Mouse (Mus musculus) lung, postnatal 0 days (tissue): ENCODE data around the gene Akr1c12. TPM values are rescaled to one million over a fixed set of nuclear protein-coding genes. Genes with fewer than 3 reads are reported as not detected.

Source experiments
- ATAC-seq: fragments of 200-750 bp; cut with Nextera tagmentation; 2 replicates; pipeline ENCODE4 v1.8.0; 2017; ENCODE audit warnings: moderate library complexity
- DNase-seq: peaks from one replicate; pipeline ENCODE4 v3.0.0-alpha.2; 2016; ENCODE audit warnings: low spot score
- H3K27ac ChIP-seq: fragments of 300-500 bp; sonication (generic); 2 replicates; pipeline ENCODE4 v1.5.1; 2014; ENCODE audit warnings: antibody characterized with exemption, mild to moderate bottlenecking, low read length, mixed read lengths
- H3K27me3 ChIP-seq: fragments of 300-500 bp; sonication (generic); replicated peaks from 2 replicates; pipeline ENCODE4 v1.6.1; 2014; ENCODE audit warnings: low read length, mixed read lengths; ENCODE audit not compliant: insufficient read depth
- H3K36me3 ChIP-seq: fragments of 300-500 bp; sonication (generic); 2 replicates; pipeline ENCODE4 v1.6.1; 2014; ENCODE audit warnings: low read length, mixed read lengths; ENCODE audit not compliant: insufficient read depth
- H3K4me1 ChIP-seq: fragments of 300-500 bp; sonication (generic); 2 replicates; pipeline ENCODE4 v1.6.1; 2014; ENCODE audit warnings: antibody characterized with exemption, low read depth, low read length, mixed read lengths; ENCODE audit not compliant: insufficient read depth
- H3K4me2 ChIP-seq: fragments of 300-500 bp; sonication (generic); replicated peaks from 2 replicates; pipeline ENCODE4 v1.6.1; 2014; ENCODE audit warnings: low read depth, mild to moderate bottlenecking, low read length, moderate library complexity, mixed read lengths
- H3K4me3 ChIP-seq: fragments of 300-500 bp; sonication (generic); 2 replicates; pipeline ENCODE4 v1.5.1; 2014; ENCODE audit warnings: low read depth, low read length
- H3K9ac ChIP-seq: fragments of 300-500 bp; sonication (generic); replicated peaks from 2 replicates; pipeline ENCODE4 v1.6.1; 2014; ENCODE audit warnings: low read depth, mild to moderate bottlenecking
- H3K9me3 ChIP-seq: fragments of 300-500 bp; sonication (generic); 2 replicates; pipeline ENCODE4 v1.6.1; 2016; ENCODE audit warnings: low read length, mixed read lengths
- CTCF ChIP-seq: IDR thresholded peaks from 2 replicates; pipeline ENCODE4 v1.5.1; 2016; ENCODE audit warnings: antibody characterized with exemption, mild to moderate bottlenecking
- EP300 ChIP-seq: IDR thresholded peaks from 2 replicates; pipeline ENCODE4 v1.6.1; 2016; ENCODE audit warnings: antibody characterized with exemption, mild to moderate bottlenecking, control low read depth
- WGBS: fragments of 180-500 bp; shearing (Covaris S2); extraction: QIAGEN DNeasy Blood & Tissue Kit; methylation state at CpG from one replicate; pipeline ENCODE4 v1.1.7; 2014; 5-methylcytosine and 5-hydroxymethylcytosine counted together
- polyA plus RNA-seq: library from polyadenylated mRNA; unstranded; fragments of >200 nt; fragmentation: Nextera tagmentation; extraction: Ambion mirVana; gene quantifications from 2 replicates; pipeline ENCODE4 v1.2.1, GENCODE M21; 2015

The Akr1c12 gene
- polyA plus RNA-seq, 1 experiment from 2014 or later = 1.2 TPM

DNA sequence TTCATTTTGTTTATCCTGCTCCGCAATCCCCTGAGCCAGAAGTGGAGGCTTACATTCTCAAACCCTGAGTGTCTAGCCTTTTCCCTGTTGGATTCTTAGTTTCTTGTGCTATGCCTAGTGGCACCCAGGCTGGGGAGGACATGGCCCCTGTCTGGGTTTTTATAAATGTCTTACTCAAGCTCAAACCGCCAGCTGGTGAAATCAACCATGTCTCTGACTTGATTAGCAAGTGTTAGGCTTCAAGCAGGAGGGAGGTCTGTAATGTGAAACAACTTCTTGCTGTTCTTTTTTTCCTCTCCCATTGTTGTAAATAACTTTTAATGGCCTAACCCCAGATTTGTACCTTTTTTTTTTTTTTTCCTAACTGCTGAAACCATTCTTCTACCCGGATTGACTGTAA, 29.9 kb downstream of the Akr1c12 start:
- H3K36me3 ChIP-seq = no peaks in the 10 kb centered on the region
- H3K27me3 ChIP-seq = no peaks in the 10 kb centered on the region
- WGBS = 73% methylated on average over 3 of the region's 3 CpGs
- H3K27ac ChIP-seq = no peak overlapping the region
- no peak for TF ChIP-seq CTCF
- TF ChIP-seq EP300 = no peak
- no peak for ATAC-seq
- no peak overlapping the region for H3K4me3 ChIP-seq
- no peak overlapping the region for H3K4me2 ChIP-seq
- H3K9me3 ChIP-seq = no peaks in the 10 kb centered on the region
- no peak for DNase-seq
- H3K4me1 ChIP-seq = no peaks in the 10 kb centered on the region
- no peak overlapping the region for H3K9ac ChIP-seq

DNA sequence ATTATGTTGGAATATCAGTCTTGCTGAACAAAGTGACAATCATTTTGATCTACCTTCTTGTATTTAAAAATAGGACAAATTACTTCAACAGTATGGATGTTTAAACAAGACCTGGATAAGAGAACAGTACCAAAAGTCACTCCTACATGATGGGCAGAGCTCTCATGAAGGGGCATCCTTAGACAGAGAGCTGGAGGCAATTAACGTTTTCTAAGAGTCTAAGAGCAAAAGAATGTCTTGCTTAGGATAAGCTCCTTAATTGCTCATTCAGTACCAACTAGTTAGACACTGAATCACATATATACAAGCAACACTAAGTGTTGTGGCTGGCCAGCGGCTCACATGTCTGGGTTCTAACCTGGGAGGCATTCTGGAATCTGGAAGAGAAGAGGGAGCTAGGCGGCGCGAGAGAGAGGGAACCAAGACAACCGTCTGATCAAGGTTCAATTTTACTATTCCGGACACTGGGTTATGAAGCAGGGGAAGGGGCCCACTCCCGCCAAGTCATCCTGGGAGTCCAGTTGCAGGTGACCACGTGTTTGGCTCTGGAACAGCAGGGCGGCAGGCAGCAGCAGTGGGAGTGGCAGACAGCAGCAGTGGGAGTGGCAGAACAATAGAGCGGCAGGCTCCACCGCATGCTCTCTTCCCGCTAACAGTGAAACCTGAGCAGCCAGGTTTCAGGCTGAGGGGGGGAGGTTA, 34.2 kb downstream of the Akr1c12 start:
- H3K9me3 ChIP-seq = no peaks in the 10 kb centered on the region
- H3K9ac ChIP-seq = no peak overlapping the region
- no peak for TF ChIP-seq EP300
- TF ChIP-seq CTCF = no peak
- no peaks in the 10 kb centered on the region for H3K27me3 ChIP-seq
- no peak overlapping the region for H3K27ac ChIP-seq
- H3K36me3 ChIP-seq = no peaks in the 10 kb centered on the region
- no peak overlapping the region for H3K4me3 ChIP-seq
- no peaks in the 10 kb centered on the region for H3K4me1 ChIP-seq
- peak overlapping the region; percentile 27; the same call in 1 of the 2 replicates for H3K4me2 ChIP-seq
- WGBS = 3% methylated on average over 13 of the region's 13 CpGs
- ATAC-seq = peak; percentile 57; the same call in 1 of the 2 replicates
- DNase-seq = peak; percentile 50

DNA sequence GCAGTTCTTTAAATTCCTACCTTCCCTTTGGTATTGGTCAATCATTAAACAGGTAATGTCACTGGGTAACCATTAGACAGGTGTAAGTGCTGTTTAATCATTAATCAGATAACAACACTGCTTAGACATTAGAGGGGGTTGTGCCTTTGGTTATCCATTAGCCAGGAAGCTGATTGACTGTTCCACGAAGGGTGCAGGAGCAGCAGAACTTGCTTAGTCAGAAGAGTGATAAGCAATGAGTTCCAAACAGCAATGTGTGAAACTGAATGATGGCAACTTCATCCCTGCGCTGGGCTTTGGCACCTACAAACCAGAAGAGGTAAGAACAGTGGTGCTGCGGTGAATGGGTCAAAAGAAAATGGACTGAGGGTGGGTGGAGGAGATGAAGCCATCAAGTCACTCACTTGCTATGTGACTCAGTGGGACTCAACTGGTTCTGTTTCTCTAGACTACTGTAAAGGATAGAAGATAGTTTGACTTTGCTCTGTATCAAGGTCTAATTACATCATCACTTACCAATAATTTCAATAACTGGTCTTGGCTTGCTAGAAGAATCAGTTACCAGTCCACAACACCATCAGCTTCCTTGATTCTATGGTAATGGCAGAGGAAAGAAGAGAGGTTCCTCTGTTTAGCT, 45.6 kb downstream of the Akr1c12 start:
- Histone ChIP-seq H3K4me3 (no peak overlapping the region), H3K9ac (no peak overlapping the region), H3K9me3 (no peaks in the 10 kb centered on the region), H3K4me1 (no peaks in the 10 kb centered on the region; the same call in 1 of the 2 replicates), H3K27ac (no peak overlapping the region), H3K27me3 (no peaks in the 10 kb centered on the region), H3K36me3 (no peaks in the 10 kb centered on the region), H3K4me2 (no peak overlapping the region)
- peak; percentile 95 for ATAC-seq
- WGBS = 33% methylated on average over 3 of the region's 3 CpGs
- no peak for TF ChIP-seq EP300
- no peak for TF ChIP-seq CTCF
- DNase-seq = peak; percentile 83

DNA sequence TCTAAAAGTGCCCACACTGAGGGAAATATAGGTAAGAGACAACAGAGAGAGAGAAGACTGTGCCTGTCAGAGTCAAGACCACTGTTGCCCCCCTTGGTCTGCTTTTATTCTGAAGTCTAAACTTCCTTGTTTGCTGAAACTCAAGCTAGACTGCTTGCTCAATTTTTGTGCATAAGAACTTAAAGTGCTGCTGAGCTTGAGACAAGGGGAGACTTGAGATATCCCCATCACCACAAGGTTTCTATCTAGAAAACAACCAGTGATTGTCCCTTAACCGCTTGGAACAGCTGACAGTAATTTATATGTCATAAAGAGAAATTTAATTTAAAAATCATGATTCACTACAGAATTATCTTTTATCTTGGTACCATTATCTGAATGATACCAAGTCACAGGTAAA, 46.1 kb downstream of the Akr1c12 start:
- no peak for TF ChIP-seq EP300
- TF ChIP-seq CTCF = no peak
- Histone ChIP-seq H3K9me3 (no peaks in the 10 kb centered on the region), H3K4me1 (no peaks in the 10 kb centered on the region; the same call in 1 of the 2 replicates), H3K27me3 (no peaks in the 10 kb centered on the region), H3K4me2 (no peak overlapping the region), H3K27ac (peak overlapping the region; percentile 39; the same call in 1 of the 2 replicates), H3K4me3 (no peak overlapping the region), H3K36me3 (no peaks in the 10 kb centered on the region), H3K9ac (no peak overlapping the region)
- 57% methylated on average over 1 of the region's 1 CpGs for WGBS
- DNase-seq (peak; percentile 56), ATAC-seq (peak; percentile 74)

DNA sequence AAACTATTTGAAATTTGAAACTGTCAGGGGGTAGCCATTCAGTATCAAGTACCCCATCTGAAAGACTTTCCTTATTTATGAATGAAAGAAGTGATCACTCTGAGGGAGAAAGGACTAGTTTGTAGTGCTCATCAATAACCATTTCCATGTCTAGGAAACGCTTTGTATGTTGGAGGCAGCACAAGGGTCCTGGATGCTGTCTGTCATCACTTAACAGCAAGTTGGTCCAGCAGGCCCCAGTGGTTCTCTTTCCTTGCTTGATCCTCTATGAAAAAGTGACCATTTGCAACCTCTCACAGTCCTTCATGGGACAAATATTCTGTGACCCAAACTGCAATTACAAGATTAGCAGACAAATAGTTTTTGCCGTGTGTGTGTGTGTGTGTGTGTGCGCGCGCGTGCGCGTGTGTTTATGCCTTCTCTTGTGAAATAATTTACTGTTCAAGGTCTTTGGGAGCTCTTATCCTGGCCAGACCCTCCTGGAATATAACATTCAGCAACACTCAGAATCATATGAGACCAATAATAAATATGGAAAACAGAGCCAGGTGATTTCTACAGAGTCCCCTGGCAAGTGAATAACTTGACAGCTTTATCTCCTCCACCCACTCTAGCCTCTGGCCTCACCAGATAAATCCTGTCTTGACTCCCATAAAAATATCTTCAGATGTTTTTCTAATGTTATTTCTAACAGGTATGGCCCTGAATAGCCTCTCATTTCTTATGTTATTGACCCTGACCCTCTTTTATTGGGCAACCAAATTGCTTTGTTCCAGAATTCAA, 48.2 kb downstream of the Akr1c12 start:
- WGBS = 68% methylated on average over 8 of the region's 8 CpGs
- no peaks in the 10 kb centered on the region for H3K36me3 ChIP-seq
- H3K9ac ChIP-seq = no peak overlapping the region
- H3K9me3 ChIP-seq = no peaks in the 10 kb centered on the region
- H3K27ac ChIP-seq = no peak overlapping the region; the same call in 1 of the 2 replicates
- no peak for TF ChIP-seq CTCF
- TF ChIP-seq EP300 = no peak
- no peak overlapping the region for H3K4me2 ChIP-seq
- no peaks in the 10 kb centered on the region for H3K27me3 ChIP-seq
- DNase-seq = no peak
- no peak for ATAC-seq
- no peaks in the 10 kb centered on the region; the same call in 1 of the 2 replicates for H3K4me1 ChIP-seq
- no peak overlapping the region for H3K4me3 ChIP-seq

DNA sequence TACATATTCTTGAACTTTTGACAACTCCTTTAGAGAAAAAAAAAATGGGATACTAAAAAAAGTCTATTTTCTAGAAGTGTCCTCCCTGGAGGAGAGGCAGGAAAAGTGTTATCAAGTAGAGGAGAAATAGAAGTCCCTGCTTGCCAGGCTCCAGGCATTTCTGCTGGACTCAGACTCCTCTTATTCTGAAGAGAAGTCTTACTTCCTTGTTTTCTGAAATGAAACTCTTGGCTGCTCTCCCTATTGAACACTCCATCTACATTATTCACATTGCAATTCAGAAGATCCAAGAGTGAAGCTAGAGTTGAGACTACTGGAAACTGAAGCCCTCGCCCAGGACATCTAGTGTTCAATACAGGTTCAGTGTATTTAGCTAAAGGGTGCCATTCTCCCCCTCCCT, 50.8 kb downstream of the Akr1c12 start, which contains the start of gene Akr1c19:
TSS of gene Akr1c19 (plus strand) at position 260 of the 400 bp plus-strand sequence.
- no peak for TF ChIP-seq EP300
- no peak for TF ChIP-seq CTCF
- Histone ChIP-seq H3K27ac (no peak within 1 kb of the TSS), H3K9me3 (no peaks in the 10 kb centered on the region), H3K4me2 (no peak within 1 kb of the TSS), H3K4me1 (no peaks in the 10 kb centered on the region; the same call in 1 of the 2 replicates), H3K9ac (no peak within 1 kb of the TSS), H3K36me3 (no peaks in the 10 kb centered on the region), H3K4me3 (no peak within 1 kb of the TSS), H3K27me3 (no peaks in the 10 kb centered on the region)
- WGBS = 32% methylated on average over 1 of the region's 1 CpGs
- ATAC-seq = peak; percentile 58
- DNase-seq = peak; percentile 77

Other genes with a start within 250 kb of the Akr1c12 start
- gene Akr1c14, start 230.4 kb downstream of the Akr1c12 start, polyA plus RNA-seq = 62.8 and 63.7 TPM in 2 replicates
- 0.37 and 1.0 TPM in 2 replicates for gene Akr1c18, start 128.8 kb downstream of the Akr1c12 start, polyA plus RNA-seq
- 7.3 and 7.9 TPM in 2 replicates for gene Akr1c13, start 88.3 kb downstream of the Akr1c12 start, polyA plus RNA-seq
- gene Akr1c19, start 50.7 kb downstream of the Akr1c12 start, polyA plus RNA-seq = 13.9 and 15.0 TPM in 2 replicates
- gene Akr1c6, start 154.9 kb upstream of the Akr1c12 start, polyA plus RNA-seq = not detected in 2 replicates
- gene Akr1c20, start 243.9 kb upstream of the Akr1c12 start, polyA plus RNA-seq = not detected in 2 replicates